Mouse (Mus musculus): ENCODE results near the gene Sgpl1. TPM values are rescaled to one million over a fixed set of nuclear protein-coding genes. Genes with fewer than 3 reads are reported as not detected.
A peak's percentile ranks its signal among the peaks of the same experiment; 100 is the strongest.
"Not testable (repeated sequence)": the region's sequence is repeated elsewhere in the genome, so short reads cannot be mapped to it uniquely, and the experiment has no call there.

Sgpl1 gene
- total RNA-seq, 2 experiments from 2014 or later: 21.8 to 23.1 TPM

- no peak overlapping the region for H3K4me3 ChIP-seq
Measured at GRCm38 (mm10) chr10:61123276-61123913, 24.1 kb downstream of the Sgpl1 start.

GRCm38 (mm10) chr10:61121732-61122131 lies 25.8 kb downstream of the Sgpl1 start:
- DNase-seq (ENCODE audit: extremely low spot score in 1 of 2, low spot score in 2 of 2); H3K4me3 ChIP-seq; intact Hi-C loops (cut with DNase I); H3K27ac ChIP-seq: not testable (repeated sequence)

More at GRCm38 (mm10) chr10:61123276-61123913, 24.1 kb downstream of the Sgpl1 start:
- intact Hi-C loops (cut with DNase I): no loop called here
- DNase-seq (ENCODE audit: extremely low spot score in 1 of 2, low spot score in 2 of 2): no peak
- H3K27ac ChIP-seq: no peak overlapping the region
- no peak for TF ChIP-seq CTCF (IDR thresholded peaks at IDR 0.05)

GRCm38 (mm10) chr10:61114246-61114720 lies 33.2 kb downstream of the Sgpl1 start:
- H3K4me3 ChIP-seq: no peak overlapping the region
- no peak for TF ChIP-seq CTCF (IDR thresholded peaks at IDR 0.05)
- no peak for DNase-seq (ENCODE audit: extremely low spot score in 1 of 2, low spot score in 2 of 2)
- intact Hi-C loops (cut with DNase I): no loop called here
- no peak overlapping the region for H3K27ac ChIP-seq

DNA sequence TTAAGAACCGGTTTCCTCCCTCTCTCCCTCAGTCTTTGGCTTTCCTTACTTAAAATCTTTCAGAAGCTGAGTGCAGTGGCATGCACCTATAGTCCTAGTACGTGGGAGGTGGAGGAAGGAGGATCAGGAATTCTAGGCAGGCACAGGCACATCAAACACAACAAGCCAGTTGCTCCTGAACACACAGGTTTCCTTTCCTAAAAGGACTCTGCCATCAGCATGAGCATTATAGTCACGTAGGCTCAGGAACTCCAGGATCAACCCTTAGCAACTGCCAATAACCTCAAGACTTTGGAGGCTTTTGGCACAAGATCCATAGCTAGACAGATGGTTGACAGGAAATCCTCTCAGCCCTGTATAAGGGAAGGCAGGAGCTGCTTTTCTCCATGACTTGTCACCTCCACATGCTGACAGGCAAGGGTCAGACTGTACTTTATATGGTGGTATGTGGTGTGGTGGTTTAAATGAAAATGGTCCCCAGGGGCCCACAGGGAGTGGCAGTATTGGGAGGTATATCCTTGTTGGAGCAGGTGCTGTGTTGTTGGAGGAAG lies 43.9 kb downstream of the Sgpl1 start:
- Histone ChIP-seq H3K27ac (no peak overlapping the region), H3K4me3 (no peak overlapping the region)
- DNase-seq (ENCODE audit: extremely low spot score in 1 of 2, low spot score in 2 of 2): no peak
- no peak for TF ChIP-seq CTCF (IDR thresholded peaks at IDR 0.05)
- intact Hi-C loops (cut with DNase I): no loop called here

DNA sequence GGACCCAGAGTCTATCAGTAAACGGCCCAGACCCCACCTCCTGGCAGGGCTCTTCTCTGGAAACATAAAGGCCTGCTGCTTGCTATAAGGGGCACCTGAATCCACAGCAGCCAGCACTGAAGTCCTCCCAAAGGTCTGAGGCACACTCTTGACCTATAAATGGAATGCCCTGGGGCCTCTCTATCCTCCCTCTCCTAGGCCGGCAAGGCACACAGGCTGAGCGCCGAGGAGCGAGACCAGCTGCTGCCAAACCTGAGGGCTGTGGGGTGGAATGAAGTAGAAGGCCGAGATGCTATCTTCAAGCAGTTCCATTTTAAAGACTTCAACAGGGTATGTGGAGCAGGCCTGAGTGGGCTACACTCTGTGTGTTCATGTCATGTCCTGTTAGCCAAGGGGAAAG lies 55.6 kb downstream of the Sgpl1 start:
- Histone ChIP-seq H3K4me3 (no peak overlapping the region), H3K27ac (no peak overlapping the region)
- intact Hi-C loops (cut with DNase I): no loop called here
- no peak for DNase-seq (ENCODE audit: extremely low spot score in 1 of 2, low spot score in 2 of 2)
- TF ChIP-seq CTCF (IDR thresholded peaks at IDR 0.05): no peak

DNA sequence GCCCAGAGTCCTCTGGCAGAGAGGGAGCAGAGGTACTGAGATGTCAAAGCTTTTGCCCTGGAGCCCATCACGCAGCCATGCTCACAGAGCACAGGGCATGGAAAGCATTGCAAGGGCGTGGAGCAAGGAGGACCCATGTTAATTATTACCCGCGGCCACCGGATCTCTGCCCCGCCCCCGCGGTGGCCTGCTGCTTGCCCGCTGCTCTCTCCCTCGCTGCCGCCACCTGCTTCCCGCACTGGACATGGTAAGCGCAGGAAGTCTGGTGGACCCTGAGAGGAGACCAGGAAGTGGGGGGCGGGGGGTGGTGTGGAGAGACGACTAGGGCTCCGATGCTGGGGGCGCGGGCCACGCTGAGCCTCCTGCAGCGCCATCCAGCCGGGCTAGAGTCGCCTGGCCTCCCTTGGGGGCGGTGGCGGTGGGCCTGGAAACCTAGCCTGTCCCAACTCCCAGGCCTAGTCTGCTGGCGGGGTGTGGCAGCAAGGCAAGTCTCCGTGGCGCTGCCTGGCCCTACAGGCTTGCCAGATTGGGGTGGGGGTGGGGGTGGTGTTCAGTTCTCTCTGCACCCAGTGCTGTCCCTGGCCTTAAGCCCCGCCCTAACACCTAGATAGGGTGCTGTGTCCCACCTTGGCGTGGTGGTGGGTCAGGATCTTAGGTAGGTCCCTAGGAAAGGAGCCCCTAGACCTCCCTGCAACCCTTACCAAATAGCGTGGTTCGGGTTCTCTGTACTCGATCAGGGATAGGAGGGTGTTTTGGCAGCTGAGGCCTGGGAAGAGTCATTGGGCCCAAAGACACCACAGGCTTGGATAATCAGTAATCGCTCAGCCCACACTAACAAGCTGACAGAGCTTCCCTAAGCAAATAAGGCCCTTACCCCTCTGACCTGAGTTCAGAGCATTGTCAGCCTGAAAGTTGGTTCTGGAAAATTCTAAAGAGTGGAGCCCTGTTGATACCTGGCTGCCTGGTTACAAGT lies 58.0 kb downstream of the Sgpl1 start, which contains the start of gene Pcbd1:
TSS of gene Pcbd1 (plus strand) at position 162 of the 973 bp plus-strand sequence.
- H3K4me3 ChIP-seq: peak within 1 kb of the TSS; percentile 42
- no peak for TF ChIP-seq CTCF (IDR thresholded peaks at IDR 0.05)
- no peak within 1 kb of the TSS for H3K27ac ChIP-seq
- intact Hi-C loops (cut with DNase I): no loop called here
- DNase-seq (ENCODE audit: extremely low spot score in 1 of 2, low spot score in 2 of 2): no peak

GRCm38 (mm10) chr10:61088468-61088867 lies 59.0 kb downstream of the Sgpl1 start:
- no peak for TF ChIP-seq CTCF (IDR thresholded peaks at IDR 0.05)
- no peak for DNase-seq (ENCODE audit: extremely low spot score in 1 of 2, low spot score in 2 of 2)
- intact Hi-C loops (cut with DNase I): no loop called here
- Histone ChIP-seq H3K4me3 (no peak overlapping the region), H3K27ac (no peak overlapping the region)

GRCm38 (mm10) chr10:61086502-61086901 lies 61.0 kb downstream of the Sgpl1 start:
- H3K27ac ChIP-seq: no peak overlapping the region
- no peak for TF ChIP-seq CTCF (IDR thresholded peaks at IDR 0.05)
- no peak overlapping the region for H3K4me3 ChIP-seq
- DNase-seq (ENCODE audit: extremely low spot score in 1 of 2, low spot score in 2 of 2): no peak
- intact Hi-C loops (cut with DNase I): no loop called here

- Histone ChIP-seq H3K27ac (no peak overlapping the region), H3K4me3 (no peak overlapping the region)
- DNase-seq (ENCODE audit: extremely low spot score in 1 of 2, low spot score in 2 of 2): no peak
- intact Hi-C loops (cut with DNase I): no loop called here
- no peak for TF ChIP-seq CTCF (IDR thresholded peaks at IDR 0.05)
Measured at GRCm38 (mm10) chr10:61085364-61085763, 62.1 kb downstream of the Sgpl1 start.

- Histone ChIP-seq H3K4me3 (no peak overlapping the region), H3K27ac (no peak overlapping the region)
- no peak for DNase-seq (ENCODE audit: extremely low spot score in 1 of 2, low spot score in 2 of 2)
- intact Hi-C loops (cut with DNase I): no loop called here
- TF ChIP-seq CTCF (IDR thresholded peaks at IDR 0.05): no peak
Measured at GRCm38 (mm10) chr10:61080931-61081255, 66.6 kb downstream of the Sgpl1 start.

GRCm38 (mm10) chr10:61080227-61080930 lies 67.1 kb downstream of the Sgpl1 start:
- H3K27ac ChIP-seq: no peak overlapping the region
- TF ChIP-seq CTCF (IDR thresholded peaks at IDR 0.05): no peak
- H3K4me3 ChIP-seq: no peak overlapping the region

More at GRCm38 (mm10) chr10:61080227-61080930, 67.1 kb downstream of the Sgpl1 start:
- DNase-seq (ENCODE audit: extremely low spot score in 1 of 2, low spot score in 2 of 2): peak in 1 of 2 experiments; percentile 49
- intact Hi-C loops (cut with DNase I): no loop called here

Measured in left cerebral cortex, adult 2 months (tissue).